22 mouse cellular contexts compared by ENCODE assay signal in genomic region chr1:91071671-91072290, GRCm38 (mm10).
A peak's percentile ranks its signal among the peaks of the same experiment; 100 is the strongest.
DNase-seq lines count a peak whose midpoint lies in the region; ATAC-seq and TF ChIP-seq lines count a peak whose summit lies in the region.
"Had no signal": no experiment of that assay in that cellular context is flagged by ENCODE, and none has a peak within 500 bp of the region (broad histone marks: within the 10 kb centered on the region; RNA-seq: fewer than 3 reads in every experiment).

No protein-coding gene starts in this region.

- no peak overlapping the region for H3K9ac ChIP-seq in stomach, embryonic 15.5 days
- H3K9ac ChIP-seq in stomach, postnatal 0 days (ENCODE audit: low read length): no peak overlapping the region
- H3K9ac ChIP-seq: intestine, embryonic 15.5 days; limb, embryonic 12.5 days; liver, embryonic 12.5 days had no signal

- H3K4me1 ChIP-seq in stomach, embryonic 15.5 days: peaks cover 20% of the 10 kb centered on the region
- H3K4me1 ChIP-seq in stomach, postnatal 0 days (replicated peaks; ENCODE audit: control insufficient read depth, insufficient read depth): peaks cover 3% of the 10 kb centered on the region; the same call in 1 of the 2 replicates

- TF ChIP-seq CTCF in stomach, postnatal 0 days (IDR thresholded peaks at IDR 0.05; ENCODE audit: low read depth): no peak

- TF ChIP-seq EP300 in stomach, postnatal 0 days (optimal IDR thresholded peaks at IDR 0.05): no peak

- H3K27me3 ChIP-seq in stomach, embryonic 15.5 days (replicated peaks): no peaks in the 10 kb centered on the region
- H3K27me3 ChIP-seq in stomach, postnatal 0 days (ENCODE audit: control insufficient read depth, insufficient read depth, low read length): no peaks in the 10 kb centered on the region
- H3K27me3 ChIP-seq: intestine, embryonic 15.5 days; limb, embryonic 12.5 days; liver, embryonic 12.5 days had no signal

- no peak overlapping the region for H3K4me3 ChIP-seq in stomach, embryonic 15.5 days (replicated peaks)
- no peak overlapping the region for H3K4me3 ChIP-seq in stomach, postnatal 0 days (ENCODE audit: low read depth, low read length)
- H3K4me3 ChIP-seq: intestine, embryonic 15.5 days; limb, embryonic 12.5 days; liver, embryonic 12.5 days had no signal

- H3K4me2 ChIP-seq in stomach, embryonic 15.5 days: no peak overlapping the region
- H3K4me2 ChIP-seq in stomach, postnatal 0 days (replicated peaks; ENCODE audit: low read depth): no peak overlapping the region
- H3K4me2 ChIP-seq: intestine, embryonic 15.5 days; limb, embryonic 12.5 days; liver, embryonic 12.5 days; midbrain, embryonic 11.5 days had no signal

- H3K36me3 ChIP-seq in stomach, embryonic 15.5 days: no peaks in the 10 kb centered on the region
- no peaks in the 10 kb centered on the region for H3K36me3 ChIP-seq in stomach, postnatal 0 days (ENCODE audit: control insufficient read depth, insufficient read depth, low read length)
- H3K36me3 ChIP-seq: intestine, embryonic 15.5 days; limb, embryonic 12.5 days; liver, embryonic 12.5 days had no signal

- DNase-seq in cerebellum, postnatal 10 days: peak; percentile 45 to 47
- DNase-seq in cerebellum, adult 9-10 months: no peak
- peak; percentile 93 for DNase-seq in heart, adult 11 months
- no peak for DNase-seq in heart, postnatal 36 days
- DNase-seq in stomach, postnatal 0 days (ENCODE audit: low spot score): no peak
- DNase-seq in skeletal muscle tissue, adult 2 months (ENCODE audit: low read depth, low spot score): peak; percentile 84
- DNase-seq in kidney, postnatal 10 days: no peak
- DNase-seq: adrenal gland, adult 8-10 months; cerebellum, adult 18-20 months; kidney, postnatal 4 days; lung, adult 2 months; lung, postnatal 14 days; right cerebral cortex, postnatal 14 days; spleen, adult 18-20 months; thymus, postnatal 25 days had no signal

- intact Hi-C loops in heart, postnatal 36 days (cut with DNase I): no loop called here

- no peak overlapping the region for H3K27ac ChIP-seq in stomach, embryonic 15.5 days
- no peak overlapping the region for H3K27ac ChIP-seq in stomach, postnatal 0 days (replicated peaks)
- H3K27ac ChIP-seq: intestine, embryonic 15.5 days; limb, embryonic 12.5 days; liver, embryonic 12.5 days had no signal

- ATAC-seq in stomach, embryonic 15.5 days (ENCODE audit: insufficient read depth, low FRiP score, low read depth): 0 out of 2 replicates have a peak, but pooled peaks have one; percentile 18
- no peak for ATAC-seq in stomach, postnatal 0 days (ENCODE audit: low FRiP score, low TSS enrichment)
- ATAC-seq: activated CD4-positive, CD25-positive, alpha-beta regulatory T cell, adult 4 months; hindbrain, embryonic 16.5 days; intestine, embryonic 15.5 days; liver, embryonic 12.5 days had no signal

- 83% methylated on average over 10 of the region's 10 CpGs for WGBS in stomach, embryonic 15.5 days
- WGBS in stomach, postnatal 0 days: 81% methylated on average over 10 of the region's 10 CpGs

- no peaks in the 10 kb centered on the region for H3K9me3 ChIP-seq in stomach, embryonic 15.5 days
- no peaks in the 10 kb centered on the region for H3K9me3 ChIP-seq in stomach, postnatal 0 days (ENCODE audit: control insufficient read depth, low read length)
- H3K9me3 ChIP-seq: intestine, embryonic 15.5 days; limb, embryonic 12.5 days; liver, embryonic 12.5 days had no signal

Comparison
In these comparisons a context has a peak if more than half of its experiments do, and no peak if none do; other contexts are left out.
1. DNase-seq: peak in cerebellum, postnatal 10 days (2 of 2), heart, adult 11 months (single experiment) and skeletal muscle tissue, adult 2 months (single experiment); none in cerebellum, adult 9-10 months (single experiment), heart, postnatal 36 days (0 of 2), stomach, postnatal 0 days (single experiment) and kidney, postnatal 10 days (single experiment).